Mouse (Mus musculus) MEL (cell line): ENCODE results near the gene Ess2.

ENCODE experiments used
- CHD2 ChIP-seq: IDR thresholded peaks from 2 replicates; pipeline ENCODE4 v1.6.1; 2011; ENCODE audit warnings: low read length, improper control_type of control experiment
- ETS1 ChIP-seq: IDR thresholded peaks from 2 replicates; pipeline ENCODE4 v1.6.1; 2012; ENCODE audit warnings: low read depth, mild to moderate bottlenecking, inconsistent platforms, low read length, improper control_type of control experiment, moderate library complexity
- GABPA ChIP-seq: IDR thresholded peaks from 2 replicates; pipeline ENCODE4 v1.6.1; 2012; ENCODE audit warnings: low read depth, mild to moderate bottlenecking, inconsistent platforms, low read length, improper control_type of control experiment, moderate library complexity
- GATA1 ChIP-seq: IDR thresholded peaks from 2 replicates; pipeline ENCODE4 v1.6.1; 2011; ENCODE audit warnings: low read depth, low read length, improper control_type of control experiment
- POLR2A ChIP-seq, 2 experiments: IDR thresholded peaks; 2 replicates each; pipeline ENCODE4 v1.6.1; 2011 to 2012; ENCODE audit warnings: low read length in 2 of 2, mild to moderate bottlenecking in 2 of 2, control low read depth in 1 of 2, improper control_type of control experiment in 1 of 2, low read depth in 1 of 2, moderate library complexity in 1 of 2; ENCODE audit not compliant: control insufficient read depth in 1 of 2, insufficient read depth in 1 of 2, poor library complexity in 1 of 2

DNA sequence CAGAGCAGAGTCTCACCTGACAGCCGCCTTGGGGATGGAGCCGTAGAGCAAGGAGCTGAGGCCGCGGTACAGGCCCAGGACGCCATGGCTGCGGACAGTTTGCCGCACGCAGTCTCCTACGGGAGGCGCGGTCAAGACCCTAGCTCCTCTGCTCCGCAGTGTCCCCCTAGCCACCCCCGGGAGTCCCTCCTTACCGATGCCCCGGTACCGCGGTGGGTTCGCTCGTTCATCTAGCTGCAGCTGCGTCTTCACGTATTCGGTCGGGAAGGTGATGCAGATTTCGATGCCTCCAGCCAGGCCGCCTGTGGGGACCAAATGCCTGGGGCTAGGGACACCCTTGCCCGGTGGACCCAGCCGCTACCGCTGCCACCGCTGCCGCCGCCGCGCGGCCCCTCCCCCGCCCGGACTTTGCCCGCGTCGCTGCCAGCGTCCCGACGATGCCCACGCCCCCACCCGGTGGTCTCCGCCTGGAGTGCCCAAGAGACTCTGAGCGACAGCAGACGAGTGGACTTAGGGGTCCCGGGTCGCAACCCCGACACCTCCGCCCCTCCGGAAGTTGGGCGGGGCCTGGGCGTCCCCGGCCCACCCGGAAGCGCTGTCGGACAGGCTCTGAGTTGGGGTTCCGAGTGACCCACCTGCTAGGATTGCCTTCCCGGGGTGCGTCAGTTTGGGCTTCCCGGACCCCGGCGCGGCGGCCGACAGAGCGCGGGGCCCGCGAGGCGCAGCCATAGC is 16.4 kb upstream of the Ess2 start:
- TF ChIP-seq CHD2: no peak
- TF ChIP-seq GATA1: no peak
- 0 out of 4 replicates have a peak, but pooled peaks of 1 of the 2 experiments have one; percentile 40 for TF ChIP-seq POLR2A (IDR thresholded peaks at IDR 0.05; ENCODE audit: control insufficient read depth in 1 of 2, insufficient read depth in 1 of 2, low read depth in 1 of 2, low read length in 2 of 2, poor library complexity in 1 of 2)
- TF ChIP-seq ETS1: 0 out of 2 replicates have a peak, but pooled peaks have one; percentile 4
- no peak for TF ChIP-seq GABPA
